Mouse (Mus musculus) gastrocnemius, postnatal 25 days (tissue): ENCODE measurements around the gene Auts2. TPM values are rescaled to one million over a fixed set of nuclear protein-coding genes. Genes with fewer than 3 reads are reported as not detected.
A peak's percentile ranks its signal among the peaks of the same experiment; 100 is the strongest.

Source experiments
- DNase-seq: peaks from one replicate; pipeline ENCODE4 v3.0.0; 2022
- total RNA-seq, 2 experiments: library from RNA; stranded (reverse); gene quantifications; 1 replicate in 1 of 2; 2 replicates in 1 of 2; pipeline ENCODE4 v1.2.3; 2021

Gene Auts2
- total RNA-seq, 2 experiments from 2014 or later, result 13.4 to 35.1 TPM

- DNase-seq, result no peak
Measured at GRCm38 (mm10) chr5:132448401-132449066, 94.6 kb downstream of the Auts2 start.

DNA sequence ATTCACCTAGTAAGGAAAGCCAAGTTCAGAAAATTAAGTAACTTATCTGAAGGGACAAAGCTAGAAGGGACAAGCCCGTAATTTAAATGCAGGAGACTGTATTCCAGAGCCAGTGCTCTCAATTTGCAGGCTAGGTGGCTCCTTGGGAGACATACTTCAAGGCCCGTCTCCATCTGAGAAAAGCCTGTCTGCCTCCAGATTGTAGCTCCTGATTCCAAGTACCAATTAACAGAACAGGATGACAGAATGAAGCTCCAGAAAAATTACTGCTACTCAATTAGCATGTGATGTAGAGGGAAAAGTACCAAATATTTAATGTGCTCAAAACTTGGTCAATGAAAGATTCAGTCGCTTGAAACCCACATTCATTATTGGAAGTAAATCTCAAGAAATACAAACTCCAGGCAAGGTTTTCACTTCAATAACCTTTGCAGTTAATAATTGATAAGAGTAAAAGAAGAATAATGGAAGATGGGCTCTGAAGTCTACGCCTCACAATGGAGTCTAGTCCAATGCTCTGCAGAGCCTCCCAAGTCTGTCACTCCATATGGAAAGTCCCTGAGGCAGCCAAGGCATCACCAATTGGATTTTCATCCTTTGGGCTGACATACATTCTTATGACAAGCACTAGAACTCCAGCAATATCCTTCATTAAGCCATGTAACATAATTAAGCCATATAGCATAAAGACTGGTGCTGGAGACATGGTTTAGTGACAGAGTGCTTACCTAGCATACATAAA, 97.8 kb downstream of the Auts2 start:
- no peak for DNase-seq

DNA sequence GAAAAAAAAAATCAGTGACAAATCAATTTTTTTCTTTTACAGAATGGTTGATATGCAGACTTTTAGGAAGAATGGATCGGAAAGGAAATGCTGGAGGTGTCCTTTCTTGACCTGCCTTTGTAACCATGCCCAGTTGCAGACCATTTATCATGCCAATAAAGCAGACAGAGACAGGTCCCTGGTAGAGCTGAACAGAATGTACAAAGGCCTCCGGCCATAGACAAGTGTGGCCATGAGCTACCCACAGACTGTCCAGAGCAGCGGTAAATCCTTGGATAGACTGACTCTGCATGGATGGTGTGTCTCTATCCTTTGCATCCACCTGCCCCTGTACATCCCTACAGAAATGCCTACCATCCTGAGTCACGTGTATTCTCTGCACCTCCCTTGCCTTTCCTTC, 100.2 kb downstream of the Auts2 start:
- DNase-seq, result no peak

- no peak for DNase-seq
Measured at GRCm38 (mm10) chr5:132438414-132438813, 104.7 kb downstream of the Auts2 start.

- no peak for DNase-seq
Measured at GRCm38 (mm10) chr5:132437994-132438393, 105.2 kb downstream of the Auts2 start.

DNA sequence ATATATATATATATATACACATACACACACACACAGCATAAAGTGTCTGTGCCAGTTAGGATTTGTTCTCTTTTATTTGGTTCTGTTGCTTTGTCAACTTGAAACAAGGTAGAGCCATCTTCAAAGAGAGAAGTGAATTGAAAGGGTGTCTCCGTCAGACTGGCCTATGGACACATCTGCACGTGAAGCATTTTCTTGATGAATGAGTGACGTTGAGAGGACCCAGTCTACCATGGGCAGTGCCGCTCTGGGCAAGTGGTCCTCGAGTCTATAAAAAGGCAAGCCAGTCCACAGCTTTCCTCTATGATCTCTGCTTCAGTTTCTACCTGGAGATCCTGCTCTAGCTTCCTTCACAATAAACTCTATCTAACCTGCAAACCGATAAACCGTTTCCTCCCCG, 105.7 kb downstream of the Auts2 start:
- no peak for DNase-seq

DNA sequence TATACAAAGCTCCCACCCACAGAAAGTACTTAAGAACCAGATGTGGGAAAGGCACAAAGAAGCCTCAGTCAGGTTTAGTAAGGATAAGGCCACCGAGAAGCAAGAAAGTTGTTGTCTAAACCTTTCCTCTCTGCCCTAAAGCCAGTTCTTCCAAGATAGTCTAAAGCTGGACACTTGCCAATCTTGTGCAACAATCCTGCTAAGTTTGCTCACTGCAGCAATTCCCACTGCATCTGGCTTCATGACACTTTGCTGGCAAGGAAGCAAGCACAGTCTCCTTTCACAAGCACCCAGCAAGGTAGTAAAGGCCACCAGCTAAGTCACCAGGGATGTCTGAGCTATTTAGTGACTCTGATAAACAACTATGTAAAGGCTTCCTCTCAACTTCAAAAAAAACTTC, 106.2 kb downstream of the Auts2 start:
- peak; percentile 28 for DNase-seq

DNA sequence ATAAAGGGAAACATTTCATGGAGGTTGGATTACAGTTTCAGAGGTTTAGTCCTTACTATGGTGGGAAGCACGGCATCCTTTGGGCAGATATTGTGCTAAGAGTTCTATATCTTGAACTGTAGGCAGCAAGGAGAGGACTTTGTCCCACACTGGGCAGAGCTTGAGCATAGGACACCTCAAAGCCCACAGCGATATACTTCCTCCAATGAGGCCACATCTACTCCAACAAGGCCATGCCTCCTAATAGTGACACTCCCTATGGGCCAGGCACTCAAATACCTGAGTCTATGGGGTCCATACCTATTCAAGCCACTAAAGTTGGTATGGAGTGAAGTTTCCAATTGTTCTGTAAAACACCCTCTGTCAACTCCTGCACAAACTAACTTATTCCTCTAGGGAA, 106.7 kb downstream of the Auts2 start:
- no peak for DNase-seq

DNA sequence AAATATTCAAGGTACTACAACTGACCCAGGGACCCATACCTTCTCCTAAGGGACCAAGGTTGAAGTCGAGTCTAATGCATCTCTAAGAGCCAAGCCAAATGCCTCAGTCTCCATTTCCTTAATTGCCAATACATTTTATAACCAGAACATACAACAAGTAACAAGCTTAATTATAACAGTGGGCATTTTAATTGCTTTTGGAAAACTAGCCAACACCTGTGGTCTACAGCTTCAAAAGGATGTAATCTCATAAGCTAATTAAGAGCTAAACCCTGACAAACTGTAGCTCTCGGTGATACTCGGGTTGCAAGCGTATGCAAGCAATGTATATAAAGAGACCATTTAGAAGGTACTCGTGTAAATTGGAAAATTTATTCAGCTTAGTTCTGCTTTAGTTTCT, 107.7 kb downstream of the Auts2 start:
- DNase-seq, result no peak

DNA sequence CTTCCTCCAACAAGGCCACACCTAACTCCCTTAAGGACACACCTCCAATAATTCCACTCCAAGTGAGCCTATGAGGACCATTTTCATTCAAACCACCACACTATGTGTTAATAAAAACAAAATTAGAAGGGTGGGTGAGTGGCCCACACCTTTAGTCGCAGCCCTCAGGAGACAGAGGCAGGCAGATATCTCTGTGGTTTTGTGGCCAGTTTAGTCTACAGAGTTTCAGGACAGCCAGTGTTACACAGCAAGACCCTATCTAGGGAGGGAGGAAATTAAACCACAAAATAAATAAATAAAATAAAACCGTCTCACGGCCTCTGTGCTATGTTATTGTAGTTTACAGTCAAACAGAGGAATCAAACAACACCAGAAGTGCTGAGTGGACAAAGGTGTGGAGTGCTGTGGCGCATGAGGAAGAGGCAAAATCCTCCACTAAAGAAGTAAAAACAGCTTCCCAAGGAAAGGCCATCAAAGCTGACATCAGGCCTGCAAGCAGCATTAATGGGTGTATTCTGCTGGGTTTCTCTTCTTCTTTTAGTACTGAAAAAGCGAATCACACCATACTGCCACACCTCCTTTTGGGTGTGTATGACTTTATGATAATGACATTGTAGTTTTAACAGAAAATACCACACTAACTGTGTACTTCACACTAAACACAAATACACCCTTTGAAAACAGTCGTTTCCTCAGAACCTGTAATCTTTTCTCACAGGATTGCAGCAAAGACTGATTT, 109.6 kb downstream of the Auts2 start:
- no peak for DNase-seq

GRCm38 (mm10) chr5:132429363-132429762, 113.8 kb downstream of the Auts2 start:
- no peak for DNase-seq

- DNase-seq, result no peak
Measured at GRCm38 (mm10) chr5:132426342-132426741, 116.8 kb downstream of the Auts2 start.

DNA sequence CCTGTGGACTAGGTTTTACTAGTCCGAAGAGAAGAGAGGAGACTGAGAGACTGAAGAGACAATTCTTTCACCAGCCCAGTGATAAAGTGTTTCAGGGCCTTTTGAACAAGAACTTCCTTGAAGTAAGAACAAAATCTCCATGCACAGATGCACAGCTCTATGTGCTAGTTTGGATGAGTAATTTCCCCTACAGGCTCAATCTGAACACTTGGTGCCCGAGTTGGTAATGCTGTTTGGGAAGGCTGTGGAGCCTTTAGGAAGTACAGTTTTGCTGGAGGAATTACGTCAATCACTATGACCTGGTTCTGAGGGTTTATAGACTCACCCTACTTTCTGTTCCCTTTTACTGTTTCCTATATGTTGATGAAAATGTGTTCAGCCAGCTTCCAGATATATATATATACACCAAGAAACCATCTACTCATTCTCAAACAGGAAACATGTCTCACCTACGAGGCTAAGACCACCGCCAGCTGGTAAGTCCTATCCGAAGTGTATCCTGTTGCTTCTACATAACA, 117.3 kb downstream of the Auts2 start:
- no peak for DNase-seq

DNA sequence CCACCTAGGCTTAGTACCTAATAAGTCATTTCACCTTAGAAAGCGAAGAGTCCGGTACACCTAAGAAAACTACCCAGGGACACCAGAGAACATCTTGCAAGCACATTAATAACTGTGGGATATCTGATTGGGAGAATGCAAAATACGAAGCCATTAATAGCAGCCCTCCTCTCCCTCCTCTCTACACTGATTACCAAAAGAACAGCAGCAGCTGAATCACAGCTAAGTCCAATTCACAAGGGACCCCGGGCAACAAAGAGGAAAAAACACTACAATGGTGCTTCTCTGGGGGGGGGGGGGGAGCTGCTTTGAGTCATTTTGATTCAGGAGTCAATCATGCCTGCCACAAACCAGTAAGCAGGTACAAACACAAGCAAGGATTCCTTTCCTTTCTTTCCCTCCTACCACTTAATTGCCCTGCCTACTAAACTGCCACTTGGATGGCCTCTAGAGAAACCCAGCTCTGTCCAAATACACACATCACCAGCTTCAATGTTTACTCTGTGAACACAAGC, 132.7 kb downstream of the Auts2 start:
- no peak for DNase-seq

- no peak for DNase-seq
Measured at GRCm38 (mm10) chr5:132408892-132409575, 134.1 kb downstream of the Auts2 start.

DNA sequence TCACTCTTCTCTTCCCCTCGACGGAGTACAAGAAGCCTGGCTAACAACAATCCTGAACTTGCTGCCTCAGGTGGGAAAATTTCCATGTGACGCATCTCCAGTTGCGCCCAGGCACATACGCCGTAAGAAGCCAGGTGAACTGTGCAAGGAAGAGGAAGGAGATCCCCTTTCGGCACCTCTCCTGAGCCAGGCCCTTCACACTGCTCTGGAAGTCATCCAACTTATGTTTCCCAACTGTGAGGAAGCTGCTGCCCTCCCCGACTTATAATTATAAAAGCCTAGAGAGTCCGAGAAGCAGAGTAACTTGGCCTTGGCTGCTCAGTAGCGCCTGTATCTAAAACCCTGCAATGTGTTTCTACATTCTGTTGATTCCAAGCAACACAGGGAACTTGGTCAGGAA, 142.6 kb downstream of the Auts2 start:
- DNase-seq, result no peak

GRCm38 (mm10) chr5:132399486-132399885, 143.7 kb downstream of the Auts2 start:
- DNase-seq, result no peak

DNA sequence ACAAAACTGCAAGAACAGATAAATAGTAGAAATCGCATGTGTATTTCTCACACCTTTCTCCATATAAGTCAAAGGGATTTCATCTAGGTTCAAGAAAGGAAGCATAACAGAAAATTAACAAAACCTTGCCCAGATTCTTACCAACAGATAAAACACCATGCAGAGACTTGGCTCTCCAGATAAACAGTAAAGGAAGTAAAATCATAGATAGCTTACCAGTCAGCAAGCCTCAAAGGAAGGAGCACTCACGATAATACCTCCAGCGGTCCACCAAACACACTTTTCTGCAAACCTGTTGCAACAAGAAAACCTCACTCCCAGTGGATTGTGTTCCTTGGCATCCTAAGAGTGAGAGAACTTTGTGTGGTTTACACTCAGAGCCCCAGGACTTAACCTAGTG, 147.2 kb downstream of the Auts2 start:
- no peak for DNase-seq

DNA sequence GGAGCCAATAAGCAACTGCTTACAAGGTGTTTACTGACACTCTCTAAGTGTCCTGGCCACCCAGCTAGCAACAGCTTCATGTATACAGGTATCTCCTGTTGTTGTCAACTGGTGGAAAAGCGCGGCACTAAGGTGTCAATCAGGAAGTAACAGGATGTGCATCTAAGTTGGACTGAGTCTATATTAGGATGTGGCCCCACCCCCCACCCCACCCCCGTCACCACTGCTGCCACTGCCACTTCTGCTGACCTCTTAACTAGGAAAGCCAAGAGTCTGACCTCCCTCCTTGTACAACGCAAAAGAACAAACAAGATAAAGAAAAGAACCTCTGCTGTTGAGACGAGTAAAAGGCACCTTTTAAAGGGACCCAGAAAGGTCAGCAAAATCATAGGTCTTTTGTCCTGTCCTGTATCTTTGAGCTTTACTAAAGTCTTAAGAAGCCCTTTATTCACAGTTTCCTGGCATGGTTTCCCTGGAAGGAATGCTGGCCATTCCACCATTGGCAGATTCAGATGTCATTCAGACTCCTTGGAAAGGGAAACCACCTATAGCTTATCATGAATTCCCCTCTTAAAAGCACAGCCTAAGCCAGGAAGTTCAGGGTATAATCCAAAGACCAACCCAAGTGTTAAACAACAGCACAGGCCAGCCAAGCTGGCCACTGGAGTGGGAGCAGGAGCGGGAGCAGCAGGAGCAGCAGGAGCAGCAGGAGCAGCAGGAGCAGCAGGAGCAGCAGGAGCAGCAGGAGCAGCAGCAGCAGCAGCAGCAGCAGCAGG, 148.2 kb downstream of the Auts2 start:
- DNase-seq, result no peak

- DNase-seq, result no peak
Measured at GRCm38 (mm10) chr5:132391831-132392763, 151.0 kb downstream of the Auts2 start.
